Mouse (Mus musculus) limb, embryonic 10.5 days (tissue): Measurements from ENCODE around the gene Gm9045. TPM values are rescaled to one million over a fixed set of nuclear protein-coding genes. Genes with fewer than 3 reads are reported as not detected.

Experiments used
- polyA plus RNA-seq: library from polyadenylated mRNA; unstranded; fragments of >200 nt; fragmentation: Nextera tagmentation; extraction: Ambion mirVana; gene quantifications from 2 replicates; pipeline ENCODE4 v1.2.1, GENCODE M21; 2016

Gene Gm9045
- polyA plus RNA-seq, 1 experiment from 2014 or later: not detected

Other genes starting within 250 kb of the Gm9045 start
- gene Mdm1, start 196.0 kb downstream of the Gm9045 start, polyA plus RNA-seq: 44.4 and 57.3 TPM in 2 replicates
- not detected in 2 replicates for gene Il22, start 132.9 kb downstream of the Gm9045 start, polyA plus RNA-seq
- 0.10 TPM in 1 of 2 replicates, not detected in the other for gene Gm32717, start 97.1 kb downstream of the Gm9045 start, polyA plus RNA-seq
- gene Gm32802, start 79.1 kb downstream of the Gm9045 start, polyA plus RNA-seq: 0.10 TPM in 1 of 2 replicates, not detected in the other
- gene Iltifb, start 42.8 kb downstream of the Gm9045 start, polyA plus RNA-seq: not detected in 2 replicates
- not detected in 2 replicates for gene Gm9040, start 10.9 kb downstream of the Gm9045 start, polyA plus RNA-seq
- gene Gm9044, start 5.4 kb downstream of the Gm9045 start, polyA plus RNA-seq: not detected in 2 replicates
- not detected in 2 replicates for gene Gm9046, start 5.4 kb upstream of the Gm9045 start, polyA plus RNA-seq
- gene Gm9048, start 10.8 kb upstream of the Gm9045 start, polyA plus RNA-seq: not detected in 2 replicates
- gene Gm9049, start 16.3 kb upstream of the Gm9045 start, polyA plus RNA-seq: not detected in 2 replicates
- gene Ifng, start 103.2 kb upstream of the Gm9045 start, polyA plus RNA-seq: not detected in 2 replicates